8 mouse cellular contexts compared by ENCODE assay signal in the genomic region with DNA sequence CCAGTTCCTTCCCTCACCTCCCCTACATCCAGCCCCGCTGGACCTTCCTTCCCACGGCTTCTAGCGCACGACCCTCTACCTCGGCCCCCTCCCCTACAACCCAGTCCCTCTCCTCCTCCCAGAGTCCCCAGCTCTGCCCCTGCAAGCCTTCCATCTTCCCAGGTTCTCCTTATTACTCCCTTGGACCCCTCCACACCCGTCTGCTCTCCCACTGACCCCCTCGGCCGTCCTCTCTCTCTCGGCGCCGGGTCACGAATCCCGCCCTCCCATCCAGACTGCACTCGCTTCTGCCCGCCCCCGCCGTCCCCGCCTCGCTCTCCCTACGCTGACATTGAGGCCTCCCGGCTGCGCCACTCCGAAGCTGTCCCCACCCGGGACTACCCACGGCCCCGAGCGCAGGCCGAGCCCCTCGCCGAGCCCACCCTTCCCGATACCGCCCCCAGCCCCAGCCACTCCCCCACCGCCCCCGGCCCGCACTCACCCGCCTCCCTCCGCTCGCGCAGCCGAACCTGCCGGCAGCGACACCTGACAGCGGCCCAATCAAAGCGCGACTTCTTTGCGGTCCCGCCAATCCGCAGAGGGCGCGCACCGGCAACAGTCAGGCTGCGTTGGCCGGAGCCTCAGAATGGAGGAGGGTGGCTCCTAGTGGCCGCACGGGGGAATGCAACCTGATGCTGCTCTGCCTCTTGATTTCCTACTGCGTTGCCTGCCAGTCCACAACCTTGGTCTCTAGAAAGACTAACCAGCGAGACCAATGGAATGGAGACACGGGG. TPM values are rescaled to one million over a fixed set of nuclear protein-coding genes. Genes with fewer than 3 reads are reported as not detected.
DNase-seq lines count a peak whose midpoint lies in the region; ATAC-seq lines count a peak whose summit lies in the region.

A gene (minus strand): TSS at position 577 of the 773 bp plus-strand sequence.

- no peaks in the 10 kb centered on the region for H3K9me3 ChIP-seq in hindbrain, embryonic 11.5 days (ENCODE audit: control insufficient read depth, low read length)

- H3K36me3 ChIP-seq in hindbrain, embryonic 11.5 days (ENCODE audit: control insufficient read depth, insufficient read depth, low read length): no peaks in the 10 kb centered on the region

- peak within 1 kb of the TSS; percentile 75 for H3K27ac ChIP-seq in hindbrain, embryonic 11.5 days (ENCODE audit: low read depth, low read length)

- H3K4me1 ChIP-seq in hindbrain, embryonic 11.5 days (replicated peaks; ENCODE audit: control insufficient read depth, insufficient read depth, low read length): peaks cover 11% of the 10 kb centered on the region

- peak within 1 kb of the TSS; percentile 72 for H3K4me3 ChIP-seq in hindbrain, embryonic 11.5 days (ENCODE audit: low read depth, low read length)

- DNase-seq in Muller cell, postnatal 12 days (ENCODE audit: inconsistent ontology term): peak; percentile 94
- DNase-seq in cerebellum, adult 9-11 months: peak; percentile 97
- peak; percentile 96 to 99 for DNase-seq in frontal cortex, adult 2 months (ENCODE audit: extremely low spot score in 1 of 2, low spot score in 1 of 2)
- peak; percentile 96 for DNase-seq in hindbrain, embryonic 11.5 days (ENCODE audit: low spot score)
- peak; percentile 99 for DNase-seq in layer of hippocampus, postnatal 10 days (ENCODE audit: low spot score in 2 of 2)
- DNase-seq in lung, postnatal 10 days: peak; percentile 98
- DNase-seq in ovary, postnatal 36 days (ENCODE audit: low spot score): peak; percentile 96
- DNase-seq in thymus, postnatal 25 days: peak; percentile 96

- H3K4me2 ChIP-seq in hindbrain, embryonic 11.5 days (replicated peaks; ENCODE audit: low read depth, low read length): peak within 1 kb of the TSS; percentile 72

- H3K27me3 ChIP-seq in hindbrain, embryonic 11.5 days (ENCODE audit: control insufficient read depth, insufficient read depth, low read length): peaks cover 17% of the 10 kb centered on the region; the same call in 1 of the 2 replicates

- ATAC-seq in hindbrain, embryonic 11.5 days (ENCODE audit: low FRiP score): peak; percentile 95

- WGBS in hindbrain, embryonic 11.5 days: under 1% methylated on average over 54 of the region's 58 CpGs

- H3K9ac ChIP-seq in hindbrain, embryonic 11.5 days (ENCODE audit: low read depth, low read length): peak within 1 kb of the TSS; percentile 85

RNA-seq across cellular contexts. Expression of the gene that starts here (rescaled TPM):
- polyA plus RNA-seq in frontal cortex, adult 2 months (2012; rRNA removed): 96.5 and 104 TPM in 2 replicates
- polyA plus RNA-seq in hindbrain, embryonic 11.5 days (2014; fragmentation: Nextera tagmentation; extraction: Ambion mirVana): 10.9 and 11.8 TPM in 2 replicates
- 10 to 100 TPM; 50.0 to 51.1 TPM for total RNA-seq in layer of hippocampus, postnatal 10 days (2021)

Comparison
In these comparisons a context has a peak if more than half of its experiments do, and no peak if none do; other contexts are left out.
1. Peak in every context shown above with its lines: DNase-seq, ATAC-seq, H3K4me3 ChIP-seq and H3K27ac ChIP-seq.